ENCODE assay signal across 21 mouse cellular contexts in genomic region chr1:119355456-119355855, GRCm38 (mm10).
A peak's percentile ranks its signal among the peaks of the same experiment; 100 is the strongest.
DNase-seq lines count a peak whose midpoint lies in the region; ATAC-seq and TF ChIP-seq lines count a peak whose summit lies in the region.
"Had no signal": no experiment of that assay in that cellular context is flagged by ENCODE, and none has a peak within 500 bp of the region (broad histone marks: within the 10 kb centered on the region; RNA-seq: fewer than 3 reads in every experiment).

No protein-coding gene starts in this region.

- no peak overlapping the region for H3K27ac ChIP-seq in heart, embryonic 10.5 days
- H3K27ac ChIP-seq in heart, embryonic 11.5 days (ENCODE audit: low read depth, low read length): no peak overlapping the region
- H3K27ac ChIP-seq in kidney, embryonic 15.5 days: no peak overlapping the region
- H3K27ac ChIP-seq: embryonic facial prominence, embryonic 10.5 days; embryonic facial prominence, embryonic 12.5 days; forebrain, embryonic 13.5 days; forebrain, embryonic 15.5 days had no signal

- no peak overlapping the region for H3K4me2 ChIP-seq in heart, embryonic 11.5 days
- H3K4me2 ChIP-seq in kidney, embryonic 15.5 days: no peak overlapping the region
- H3K4me2 ChIP-seq: embryonic facial prominence, embryonic 12.5 days; forebrain, embryonic 13.5 days; forebrain, embryonic 15.5 days had no signal

- no peak overlapping the region for H3K4me3 ChIP-seq in heart, embryonic 10.5 days
- H3K4me3 ChIP-seq in heart, embryonic 11.5 days (ENCODE audit: low read depth, low read length): no peak overlapping the region
- peak overlapping the region; percentile 5; the same call in 1 of the 2 replicates for H3K4me3 ChIP-seq in E14TG2a.4 (replicated peaks; ENCODE audit: low read length)
- H3K4me3 ChIP-seq in kidney, embryonic 15.5 days (replicated peaks): no peak overlapping the region
- H3K4me3 ChIP-seq: embryonic facial prominence, embryonic 10.5 days; embryonic facial prominence, embryonic 12.5 days; forebrain, embryonic 13.5 days; forebrain, embryonic 15.5 days had no signal

- H3K9ac ChIP-seq in heart, embryonic 11.5 days (ENCODE audit: low read depth, low read length): no peak overlapping the region
- no peak overlapping the region for H3K9ac ChIP-seq in kidney, embryonic 15.5 days
- H3K9ac ChIP-seq: embryonic facial prominence, embryonic 12.5 days; forebrain, embryonic 13.5 days; forebrain, embryonic 15.5 days; forebrain, postnatal 0 days had no signal

- TF ChIP-seq CTCF in E14TG2a.4 (conservative IDR thresholded peaks at IDR 0.05; ENCODE audit: low read length): no peak

- no peaks in the 10 kb centered on the region for H3K9me3 ChIP-seq in heart, embryonic 10.5 days
- no peaks in the 10 kb centered on the region; the same call in 1 of the 2 replicates for H3K9me3 ChIP-seq in heart, embryonic 11.5 days (replicated peaks; ENCODE audit: control insufficient read depth, low read length)
- peaks cover 34% of the 10 kb centered on the region for H3K9me3 ChIP-seq in E14TG2a.4 (ENCODE audit: low read length)
- H3K9me3 ChIP-seq in kidney, embryonic 15.5 days (replicated peaks): no peaks in the 10 kb centered on the region
- H3K9me3 ChIP-seq: embryonic facial prominence, embryonic 10.5 days; embryonic facial prominence, embryonic 12.5 days; forebrain, embryonic 15.5 days had no signal

- H3K36me3 ChIP-seq in heart, embryonic 10.5 days: no peaks in the 10 kb centered on the region
- no peaks in the 10 kb centered on the region for H3K36me3 ChIP-seq in heart, embryonic 11.5 days (ENCODE audit: control insufficient read depth, insufficient read depth, low read length)
- H3K36me3 ChIP-seq in E14TG2a.4 (ENCODE audit: insufficient read depth, low read length): 0 out of 2 replicates have a peak, but pooled peaks cover 3% of the 10 kb centered on the region
- no peaks in the 10 kb centered on the region for H3K36me3 ChIP-seq in kidney, embryonic 15.5 days
- H3K36me3 ChIP-seq: embryonic facial prominence, embryonic 10.5 days; embryonic facial prominence, embryonic 12.5 days; forebrain, embryonic 15.5 days; G1E had no signal

- DNase-seq in heart, embryonic 10.5 days (ENCODE audit: low spot score): peak; percentile 64
- DNase-seq in testis, postnatal 14 days (ENCODE audit: low spot score): peak; percentile 38
- DNase-seq: adrenal gland, adult 8-10 months; adrenal gland, postnatal 14 days; adrenal gland, postnatal 36 days; cerebellum, adult 11-12 months; cerebellum, adult 2 months; cerebellum, adult 9-10 months; cerebellum, postnatal 10 days; cerebellum, postnatal 25 days; forebrain, postnatal 0 days had no signal

- ATAC-seq in heart, embryonic 11.5 days (replicated peaks; ENCODE audit: insufficient number of reproducible peaks, low FRiP score, low TSS enrichment): no peak
- ATAC-seq in kidney, embryonic 15.5 days (replicated peaks; ENCODE audit: low FRiP score): no peak
- ATAC-seq: activated CD4-positive, CD25-positive, alpha-beta regulatory T cell, adult 4 months; forebrain, embryonic 13.5 days; forebrain, embryonic 15.5 days; forebrain, postnatal 0 days; Patski had no signal

- 74% methylated on average over 5 of the region's 5 CpGs for WGBS in heart, embryonic 10.5 days
- WGBS in heart, embryonic 11.5 days (ENCODE audit: insufficient replicate concordance): 67% methylated on average over 5 of the region's 5 CpGs
- WGBS in kidney, embryonic 15.5 days: 82% methylated on average over 5 of the region's 5 CpGs

- no peaks in the 10 kb centered on the region for H3K4me1 ChIP-seq in heart, embryonic 10.5 days
- no peaks in the 10 kb centered on the region for H3K4me1 ChIP-seq in heart, embryonic 11.5 days (ENCODE audit: control insufficient read depth, insufficient read depth, low read length)
- peaks cover 30% of the 10 kb centered on the region for H3K4me1 ChIP-seq in E14TG2a.4 (replicated peaks; ENCODE audit: low read depth, low read length)
- H3K4me1 ChIP-seq in kidney, embryonic 15.5 days: no peaks in the 10 kb centered on the region
- H3K4me1 ChIP-seq: embryonic facial prominence, embryonic 10.5 days; embryonic facial prominence, embryonic 12.5 days; forebrain, embryonic 13.5 days; forebrain, embryonic 15.5 days had no signal

- no peaks in the 10 kb centered on the region for H3K27me3 ChIP-seq in heart, embryonic 10.5 days (ENCODE audit: insufficient read depth, poor library complexity, severe bottlenecking)
- H3K27me3 ChIP-seq in heart, embryonic 11.5 days (ENCODE audit: control insufficient read depth, insufficient read depth, low read length): no peaks in the 10 kb centered on the region
- no peaks in the 10 kb centered on the region for H3K27me3 ChIP-seq in E14TG2a.4 (ENCODE audit: insufficient read depth, low read length)
- H3K27me3 ChIP-seq in kidney, embryonic 15.5 days: no peaks in the 10 kb centered on the region
- H3K27me3 ChIP-seq: embryonic facial prominence, embryonic 12.5 days; forebrain, embryonic 13.5 days; forebrain, embryonic 15.5 days; Patski had no signal
